Mouse (Mus musculus): ENCODE data around the gene Ap4b1.
"Not testable (repeated sequence)": the region's sequence is repeated elsewhere in the genome, so short reads cannot be mapped to it uniquely, and the experiment has no call there.

The Ap4b1 gene

GRCm38 (mm10) chr3:103808891-103809798 is at the start of gene Ap4b1, which contains the start of the genes Dclre1b and Gm43064:
Gene Ap4b1, plus strand, starts transcription at chr3:103809520.
Gene Dclre1b, minus strand, starts transcription at chr3:103809444.
Gene Gm43064, plus strand, starts transcription at chr3:103809573.
- DNase-seq = peak; percentile 86 to 92

GRCm38 (mm10) chr3:103766789-103767188 is 42.5 kb upstream of the Ap4b1 start:
- no peak for DNase-seq

- peak; percentile 76 to 89 for DNase-seq
Measured at GRCm38 (mm10) chr3:103771531-103772130, 37.7 kb upstream of the Ap4b1 start.

GRCm38 (mm10) chr3:103772846-103773245 is 36.5 kb upstream of the Ap4b1 start:
- no peak for DNase-seq

GRCm38 (mm10) chr3:103773508-103773907 is 35.8 kb upstream of the Ap4b1 start:
- no peak for DNase-seq

GRCm38 (mm10) chr3:103774009-103774408 is 35.3 kb upstream of the Ap4b1 start:
- no peak for DNase-seq

- peak; percentile 65 to 69 for DNase-seq
Measured at GRCm38 (mm10) chr3:103777940-103778339, 31.4 kb upstream of the Ap4b1 start.

- DNase-seq = no peak
Measured at GRCm38 (mm10) chr3:103778660-103779059, 30.7 kb upstream of the Ap4b1 start.

- DNase-seq = no peak
Measured at GRCm38 (mm10) chr3:103779183-103779582, 30.1 kb upstream of the Ap4b1 start.

GRCm38 (mm10) chr3:103780271-103780670 is 29.0 kb upstream of the Ap4b1 start:
- peak; percentile 27 to 32 for DNase-seq

- DNase-seq = no peak
Measured at GRCm38 (mm10) chr3:103780777-103781176, 28.5 kb upstream of the Ap4b1 start.

- no peak for DNase-seq
Measured at GRCm38 (mm10) chr3:103782844-103783609, 26.3 kb upstream of the Ap4b1 start.

GRCm38 (mm10) chr3:103787225-103787624 is 22.1 kb upstream of the Ap4b1 start:
- DNase-seq = no peak

- DNase-seq = no peak
Measured at GRCm38 (mm10) chr3:103789096-103789495, 20.2 kb upstream of the Ap4b1 start.

- DNase-seq = peak; percentile 17 to 36
Measured at GRCm38 (mm10) chr3:103789891-103790345, 19.4 kb upstream of the Ap4b1 start.

- peak; percentile 29 to 49 for DNase-seq
Measured at GRCm38 (mm10) chr3:103790346-103791145, 18.8 kb upstream of the Ap4b1 start.

- DNase-seq = peak; percentile 95 to 96
Measured at GRCm38 (mm10) chr3:103791230-103792110, 17.9 kb upstream of the Ap4b1 start, which contains the start of gene Hipk1. Gene Hipk1, minus strand, starts transcription at chr3:103791563.

- not testable (repeated sequence) for DNase-seq
Measured at GRCm38 (mm10) chr3:103792111-103792406, 17.3 kb upstream of the Ap4b1 start.

- no peak for DNase-seq
Measured at GRCm38 (mm10) chr3:103792566-103792965, 16.8 kb upstream of the Ap4b1 start.

- DNase-seq = no peak
Measured at GRCm38 (mm10) chr3:103796389-103796788, 12.9 kb upstream of the Ap4b1 start.

GRCm38 (mm10) chr3:103799507-103799906 is 9.8 kb upstream of the Ap4b1 start:
- no peak for DNase-seq

All from cerebellum, postnatal 36 days (tissue).